In genomic region chr9:21556996-21557395, GRCm38 (mm10) we compare ENCODE assay signal across 18 mouse cellular contexts. TPM values are rescaled to one million over a fixed set of nuclear protein-coding genes. Genes with fewer than 3 reads are reported as not detected.
DNase-seq lines count a peak whose midpoint lies in the region; ATAC-seq and TF ChIP-seq lines count a peak whose summit lies in the region.
"Had no signal": no experiment of that assay in that cellular context is flagged by ENCODE, and none has a peak within 500 bp of the region (broad histone marks: within the 10 kb centered on the region; RNA-seq: fewer than 3 reads in every experiment).

No protein-coding gene starts in this region.

- H3K27ac ChIP-seq in heart, embryonic 12.5 days (ENCODE audit: poor library complexity, severe bottlenecking), result peak overlapping the region; percentile 0; the same call in 1 of the 2 replicates
- H3K27ac ChIP-seq in midbrain, embryonic 10.5 days (replicated peaks), result 0 out of 2 replicates have a peak overlapping the region, but pooled peaks have one; percentile 49
- no peak overlapping the region for H3K27ac ChIP-seq in midbrain, embryonic 14.5 days (replicated peaks; ENCODE audit: low read depth, low read length)
- peak overlapping the region; percentile 78 for H3K27ac ChIP-seq in liver, embryonic 14.5 days
- H3K27ac ChIP-seq in stomach, postnatal 0 days (replicated peaks), result no peak overlapping the region
- H3K27ac ChIP-seq: heart, adult 2 months; hindbrain, embryonic 12.5 days; intestine, embryonic 15.5 days; left cerebral cortex, adult 2 months; limb, embryonic 13.5 days had no signal

- 92% methylated on average over 2 of the region's 2 CpGs for WGBS in heart, embryonic 12.5 days
- WGBS in midbrain, embryonic 10.5 days, result 92% methylated on average over 2 of the region's 2 CpGs
- 91% methylated on average over 2 of the region's 2 CpGs for WGBS in midbrain, embryonic 14.5 days
- WGBS in liver, embryonic 14.5 days (ENCODE audit: insufficient replicate concordance), result 80% methylated on average over 2 of the region's 2 CpGs
- 71% methylated on average over 2 of the region's 2 CpGs for WGBS in stomach, postnatal 0 days

- H3K4me2 ChIP-seq in heart, embryonic 12.5 days, result no peak overlapping the region
- H3K4me2 ChIP-seq in midbrain, embryonic 14.5 days (ENCODE audit: low read length), result no peak overlapping the region
- H3K4me2 ChIP-seq in liver, embryonic 14.5 days (ENCODE audit: low read depth), result no peak overlapping the region
- no peak overlapping the region for H3K4me2 ChIP-seq in stomach, postnatal 0 days (replicated peaks; ENCODE audit: low read depth)
- H3K4me2 ChIP-seq: hindbrain, embryonic 12.5 days; intestine, embryonic 15.5 days; limb, embryonic 13.5 days had no signal

- H3K9me3 ChIP-seq in heart, embryonic 12.5 days (replicated peaks), result no peaks in the 10 kb centered on the region
- H3K9me3 ChIP-seq in midbrain, embryonic 10.5 days (replicated peaks), result no peaks in the 10 kb centered on the region
- H3K9me3 ChIP-seq in midbrain, embryonic 14.5 days (ENCODE audit: control insufficient read depth, low read length), result no peaks in the 10 kb centered on the region
- H3K9me3 ChIP-seq in liver, embryonic 14.5 days (ENCODE audit: control insufficient read depth, low read length), result no peaks in the 10 kb centered on the region
- no peaks in the 10 kb centered on the region for H3K9me3 ChIP-seq in stomach, postnatal 0 days (ENCODE audit: control insufficient read depth, low read length)
- H3K9me3 ChIP-seq: forebrain, embryonic 10.5 days; G1E; hindbrain, embryonic 12.5 days; intestine, embryonic 15.5 days; limb, embryonic 13.5 days had no signal

- TF ChIP-seq EP300 in liver, embryonic 14.5 days (IDR thresholded peaks at IDR 0.05; ENCODE audit: low read depth), result no peak
- TF ChIP-seq EP300 in stomach, postnatal 0 days (optimal IDR thresholded peaks at IDR 0.05), result no peak

- H3K4me3 ChIP-seq in heart, embryonic 12.5 days, result no peak overlapping the region
- no peak overlapping the region for H3K4me3 ChIP-seq in midbrain, embryonic 10.5 days
- no peak overlapping the region for H3K4me3 ChIP-seq in midbrain, embryonic 14.5 days (replicated peaks; ENCODE audit: low read depth, low read length)
- H3K4me3 ChIP-seq in liver, embryonic 14.5 days (ENCODE audit: insufficient read depth in 1 of 2, low read depth in 2 of 2, low read length in 2 of 2), result no peak overlapping the region
- no peak overlapping the region for H3K4me3 ChIP-seq in stomach, postnatal 0 days (ENCODE audit: low read depth, low read length)
- H3K4me3 ChIP-seq: forebrain, embryonic 10.5 days; heart, adult 2 months; hindbrain, embryonic 12.5 days; intestine, embryonic 15.5 days; left cerebral cortex, adult 2 months; limb, embryonic 13.5 days had no signal

- peaks cover 51% of the 10 kb centered on the region for H3K4me1 ChIP-seq in heart, embryonic 12.5 days (replicated peaks)
- H3K4me1 ChIP-seq in midbrain, embryonic 10.5 days, result peaks cover 9% of the 10 kb centered on the region
- no peaks in the 10 kb centered on the region for H3K4me1 ChIP-seq in midbrain, embryonic 14.5 days (ENCODE audit: control insufficient read depth, insufficient read depth, low read length)
- peaks cover 47 to 49% of the 10 kb centered on the region in 2 experiments for H3K4me1 ChIP-seq in liver, embryonic 14.5 days (replicated peaks; ENCODE audit: control insufficient read depth in 2 of 2, insufficient read depth in 2 of 2, low read length in 1 of 2)
- H3K4me1 ChIP-seq in stomach, postnatal 0 days (replicated peaks; ENCODE audit: control insufficient read depth, insufficient read depth), result no peaks in the 10 kb centered on the region
- H3K4me1 ChIP-seq: limb, embryonic 13.5 days had no signal

- no peak for TF ChIP-seq CTCF in liver, embryonic 14.5 days (IDR thresholded peaks at IDR 0.05; ENCODE audit: low read depth)
- no peak for TF ChIP-seq CTCF in stomach, postnatal 0 days (IDR thresholded peaks at IDR 0.05; ENCODE audit: low read depth)

- ATAC-seq in heart, embryonic 12.5 days (ENCODE audit: insufficient number of reproducible peaks, low FRiP score), result no peak
- no peak for ATAC-seq in midbrain, embryonic 14.5 days (ENCODE audit: low FRiP score, low TSS enrichment)
- no peak for ATAC-seq in liver, embryonic 14.5 days (ENCODE audit: insufficient read depth)
- ATAC-seq in stomach, postnatal 0 days (ENCODE audit: low FRiP score, low TSS enrichment), result no peak

- no peak for DNase-seq in heart, adult 8-10 months (ENCODE audit: low spot score)
- DNase-seq in midbrain, embryonic 10.5 days (ENCODE audit: low spot score), result no peak
- DNase-seq in midbrain, embryonic 14.5 days, result no peak
- DNase-seq in liver, embryonic 14.5 days (ENCODE audit: low read depth in 3 of 3, low spot score in 3 of 3), result no peak
- DNase-seq in stomach, postnatal 0 days (ENCODE audit: low spot score), result no peak
- DNase-seq in thymus, postnatal 36 days, result no peak
- DNase-seq: adrenal gland, postnatal 10 days; cerebellum, adult 8-10 months; heart, adult 2 months; kidney, postnatal 10 days; thymus, postnatal 25 days had no signal

- no peak overlapping the region for H3K9ac ChIP-seq in heart, embryonic 12.5 days
- no peak overlapping the region for H3K9ac ChIP-seq in midbrain, embryonic 14.5 days (replicated peaks; ENCODE audit: low read length)
- H3K9ac ChIP-seq in liver, embryonic 14.5 days (replicated peaks), result peak overlapping the region; percentile 1; the same call in 1 of the 2 replicates
- H3K9ac ChIP-seq in stomach, postnatal 0 days (ENCODE audit: low read length), result peak overlapping the region; percentile 13; the same call in 1 of the 2 replicates
- H3K9ac ChIP-seq: hindbrain, embryonic 12.5 days; intestine, embryonic 15.5 days; limb, embryonic 13.5 days had no signal

- peaks cover 31% of the 10 kb centered on the region for H3K36me3 ChIP-seq in heart, embryonic 12.5 days
- H3K36me3 ChIP-seq in midbrain, embryonic 10.5 days, result peaks cover 85% of the 10 kb centered on the region
- peaks cover 19% of the 10 kb centered on the region for H3K36me3 ChIP-seq in midbrain, embryonic 14.5 days (ENCODE audit: control insufficient read depth, insufficient read depth, low read length)
- peaks cover 2% of the 10 kb centered on the region for H3K36me3 ChIP-seq in liver, embryonic 14.5 days (replicated peaks; ENCODE audit: control insufficient read depth, insufficient read depth, low read depth)
- H3K36me3 ChIP-seq in stomach, postnatal 0 days (ENCODE audit: control insufficient read depth, insufficient read depth, low read length), result no peaks in the 10 kb centered on the region
- H3K36me3 ChIP-seq: intestine, embryonic 15.5 days had no signal

- no peaks in the 10 kb centered on the region for H3K27me3 ChIP-seq in heart, embryonic 12.5 days (replicated peaks)
- H3K27me3 ChIP-seq in midbrain, embryonic 10.5 days (ENCODE audit: low read depth, poor library complexity, severe bottlenecking), result no peaks in the 10 kb centered on the region
- H3K27me3 ChIP-seq in midbrain, embryonic 14.5 days (ENCODE audit: control insufficient read depth, insufficient read depth, low read length), result no peaks in the 10 kb centered on the region
- H3K27me3 ChIP-seq in liver, embryonic 14.5 days (ENCODE audit: control insufficient read depth, insufficient read depth, low read length), result no peaks in the 10 kb centered on the region
- H3K27me3 ChIP-seq in stomach, postnatal 0 days (ENCODE audit: control insufficient read depth, insufficient read depth, low read length), result no peaks in the 10 kb centered on the region
- H3K27me3 ChIP-seq: hindbrain, embryonic 12.5 days; intestine, embryonic 15.5 days; limb, embryonic 13.5 days had no signal

RNA-seq across cellular contexts. Expression of gene Carm1, which starts 10.3 kb away (rescaled TPM):
- polyA plus RNA-seq in heart, embryonic 12.5 days (2016; fragmentation: Nextera tagmentation; extraction: Ambion mirVana), result 49.9 and 53.8 TPM in 2 replicates
- total RNA-seq in heart, adult 8-10 months (2022), result 10 to 100 TPM; 70.9 to 75.8 (median 73.3) TPM
- polyA plus RNA-seq in midbrain, embryonic 10.5 days (2016; fragmentation: Nextera tagmentation; extraction: Ambion mirVana), result 54.3 and 57.5 TPM in 2 replicates
- 34.7 and 42.0 TPM in 2 replicates for polyA plus RNA-seq in midbrain, embryonic 14.5 days (2014; fragmentation: Nextera tagmentation; extraction: Ambion mirVana)
- 25.6 and 26.4 TPM in 2 replicates for polyA plus RNA-seq in liver, embryonic 14.5 days (2012; rRNA removed)
- 13.6 and 17.1 TPM in 2 replicates for polyA plus RNA-seq in liver, embryonic 14.5 days (2014; fragmentation: Nextera tagmentation; extraction: Ambion mirVana)
- polyA plus RNA-seq in stomach, postnatal 0 days (2015; fragmentation: Nextera tagmentation; extraction: Ambion mirVana), result 12.0 and 15.5 TPM in 2 replicates

RNA-seq across cellular contexts. Expression of gene AB124611, which starts 31.0 kb away (rescaled TPM):
- polyA plus RNA-seq in heart, embryonic 12.5 days (2016; fragmentation: Nextera tagmentation; extraction: Ambion mirVana), result 1.4 and 1.6 TPM in 2 replicates
- 1 to 10 TPM in 1 of 4 experiments, under 1 TPM in 3; 0.37 to 2.2 (median 0.63) TPM for total RNA-seq in heart, adult 8-10 months (2022)
- 6.0 and 7.1 TPM in 2 replicates for polyA plus RNA-seq in midbrain, embryonic 10.5 days (2016; fragmentation: Nextera tagmentation; extraction: Ambion mirVana)
- 1.0 and 1.8 TPM in 2 replicates for polyA plus RNA-seq in midbrain, embryonic 14.5 days (2014; fragmentation: Nextera tagmentation; extraction: Ambion mirVana)
- polyA plus RNA-seq in liver, embryonic 14.5 days (2012; rRNA removed), result 5.3 and 5.7 TPM in 2 replicates
- polyA plus RNA-seq in liver, embryonic 14.5 days (2014; fragmentation: Nextera tagmentation; extraction: Ambion mirVana), result 2.1 and 2.3 TPM in 2 replicates
- polyA plus RNA-seq in stomach, postnatal 0 days (2015; fragmentation: Nextera tagmentation; extraction: Ambion mirVana), result 1.8 and 2.0 TPM in 2 replicates

RNA-seq across cellular contexts. Expression of gene Timm29, which starts 35.5 kb away (rescaled TPM):
- 33.6 and 34.5 TPM in 2 replicates for polyA plus RNA-seq in heart, embryonic 12.5 days (2016; fragmentation: Nextera tagmentation; extraction: Ambion mirVana)
- total RNA-seq in heart, adult 8-10 months (2022), result 10 to 100 TPM; 61.0 to 67.1 (median 66.5) TPM
- polyA plus RNA-seq in midbrain, embryonic 10.5 days (2016; fragmentation: Nextera tagmentation; extraction: Ambion mirVana), result 32.0 and 37.1 TPM in 2 replicates
- 68.8 and 86.9 TPM in 2 replicates for polyA plus RNA-seq in midbrain, embryonic 14.5 days (2014; fragmentation: Nextera tagmentation; extraction: Ambion mirVana)
- 14.6 and 15.3 TPM in 2 replicates for polyA plus RNA-seq in liver, embryonic 14.5 days (2012; rRNA removed)
- polyA plus RNA-seq in liver, embryonic 14.5 days (2014; fragmentation: Nextera tagmentation; extraction: Ambion mirVana), result 17.0 and 21.9 TPM in 2 replicates
- polyA plus RNA-seq in stomach, postnatal 0 days (2015; fragmentation: Nextera tagmentation; extraction: Ambion mirVana), result 16.5 and 18.2 TPM in 2 replicates

RNA-seq across cellular contexts. Expression of gene Yipf2, which starts 35.6 kb away (rescaled TPM):
- 12.9 and 14.8 TPM in 2 replicates for polyA plus RNA-seq in heart, embryonic 12.5 days (2016; fragmentation: Nextera tagmentation; extraction: Ambion mirVana)
- total RNA-seq in heart, adult 8-10 months (2022), result 1 to 10 TPM; 7.3 to 8.6 (median 7.9) TPM
- polyA plus RNA-seq in midbrain, embryonic 10.5 days (2016; fragmentation: Nextera tagmentation; extraction: Ambion mirVana), result 20.4 and 21.6 TPM in 2 replicates
- 19.4 and 20.5 TPM in 2 replicates for polyA plus RNA-seq in midbrain, embryonic 14.5 days (2014; fragmentation: Nextera tagmentation; extraction: Ambion mirVana)
- 6.1 and 6.6 TPM in 2 replicates for polyA plus RNA-seq in liver, embryonic 14.5 days (2012; rRNA removed)
- polyA plus RNA-seq in liver, embryonic 14.5 days (2014; fragmentation: Nextera tagmentation; extraction: Ambion mirVana), result 7.7 and 9.0 TPM in 2 replicates
- 22.5 and 25.5 TPM in 2 replicates for polyA plus RNA-seq in stomach, postnatal 0 days (2015; fragmentation: Nextera tagmentation; extraction: Ambion mirVana)

RNA-seq across cellular contexts. Expression of gene Tmed1, which starts 46.9 kb away (rescaled TPM):
- polyA plus RNA-seq in heart, embryonic 12.5 days (2016; fragmentation: Nextera tagmentation; extraction: Ambion mirVana), result 89.4 and 92.3 TPM in 2 replicates
- total RNA-seq in heart, adult 8-10 months (2022), result 10 to 100 TPM; 46.5 to 51.3 (median 48.9) TPM
- 106 and 116 TPM in 2 replicates for polyA plus RNA-seq in midbrain, embryonic 10.5 days (2016; fragmentation: Nextera tagmentation; extraction: Ambion mirVana)
- polyA plus RNA-seq in midbrain, embryonic 14.5 days (2014; fragmentation: Nextera tagmentation; extraction: Ambion mirVana), result 48.0 and 50.2 TPM in 2 replicates
- polyA plus RNA-seq in liver, embryonic 14.5 days (2012; rRNA removed), result 14.8 and 16.3 TPM in 2 replicates
- polyA plus RNA-seq in liver, embryonic 14.5 days (2014; fragmentation: Nextera tagmentation; extraction: Ambion mirVana), result 24.8 and 26.4 TPM in 2 replicates
- polyA plus RNA-seq in stomach, postnatal 0 days (2015; fragmentation: Nextera tagmentation; extraction: Ambion mirVana), result 40.7 and 41.0 TPM in 2 replicates

Comparison
In these comparisons a context has a peak if more than half of its experiments do, and no peak if none do; other contexts are left out.
1. H3K27ac ChIP-seq: peak in heart, embryonic 12.5 days (single experiment), midbrain, embryonic 10.5 days (single experiment) and liver, embryonic 14.5 days (single experiment); none in midbrain, embryonic 14.5 days (single experiment) and stomach, postnatal 0 days (single experiment).
2. H3K9ac ChIP-seq: peak in liver, embryonic 14.5 days (single experiment) and stomach, postnatal 0 days (single experiment); none in heart, embryonic 12.5 days (single experiment) and midbrain, embryonic 14.5 days (single experiment).